Mouse (Mus musculus): ENCODE results near the gene Pde8a.

The Pde8a gene

DNA sequence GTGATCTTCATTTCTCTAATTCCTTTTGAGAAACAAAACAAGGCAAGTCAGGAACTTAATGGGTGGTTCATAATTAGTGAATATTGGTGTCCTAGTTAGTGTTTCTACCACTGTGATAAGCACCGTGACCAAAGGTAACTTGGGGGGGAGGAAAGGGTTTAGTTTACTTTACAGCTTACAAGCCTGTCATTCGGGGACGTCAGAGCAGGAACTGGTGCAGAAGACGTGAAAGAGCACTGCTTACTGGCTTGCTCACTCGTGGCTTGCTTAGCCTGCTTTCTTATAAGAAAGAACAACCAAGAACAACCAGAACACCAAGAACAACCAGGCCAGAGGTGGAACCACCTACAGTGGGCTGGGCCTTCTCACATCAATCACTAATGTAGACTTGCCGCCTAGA lies 65.6 kb downstream of the Pde8a start:
- DNase-seq (ENCODE audit: low spot score): no peak

DNA sequence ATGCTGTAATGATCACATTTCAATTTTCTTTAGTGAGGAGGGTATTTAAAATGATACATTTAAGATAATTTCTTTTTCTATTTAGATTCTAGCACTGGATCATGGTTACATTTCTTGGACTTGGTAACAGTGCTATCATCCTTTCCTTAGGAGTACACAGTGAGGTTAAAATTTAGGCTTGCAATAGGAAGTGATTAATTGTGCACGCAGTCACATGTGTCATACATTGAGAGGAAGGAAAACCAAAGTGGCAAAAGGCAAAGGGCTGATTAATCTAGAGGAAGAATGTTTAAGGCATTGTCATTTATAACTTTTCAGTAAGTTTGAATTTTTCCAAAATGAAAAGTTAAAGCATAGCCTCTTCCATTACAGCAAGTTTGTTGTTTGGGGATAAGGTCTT lies 67.8 kb downstream of the Pde8a start:
- DNase-seq (ENCODE audit: low spot score): no peak

DNA sequence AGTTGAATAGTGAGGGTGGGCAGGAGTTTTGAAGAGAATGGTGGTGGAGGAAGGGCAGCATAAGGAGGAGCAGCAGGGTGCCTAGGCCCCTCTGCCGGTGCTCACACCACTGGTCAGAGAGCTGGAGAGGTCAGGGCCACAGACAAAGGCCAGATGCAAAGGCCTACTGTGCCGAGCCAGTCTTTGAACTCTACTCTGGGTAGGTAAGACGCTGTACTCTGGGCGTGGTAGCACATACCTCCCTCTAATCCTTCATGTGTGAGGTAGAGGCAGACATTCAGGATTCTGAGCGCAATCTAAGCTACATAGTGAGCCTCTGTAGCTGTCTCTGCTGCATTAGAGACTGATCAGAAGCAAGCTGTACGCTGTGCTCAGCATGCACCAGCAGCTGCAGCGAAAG lies 73.1 kb downstream of the Pde8a start:
- no peak for DNase-seq (ENCODE audit: low spot score)

DNA sequence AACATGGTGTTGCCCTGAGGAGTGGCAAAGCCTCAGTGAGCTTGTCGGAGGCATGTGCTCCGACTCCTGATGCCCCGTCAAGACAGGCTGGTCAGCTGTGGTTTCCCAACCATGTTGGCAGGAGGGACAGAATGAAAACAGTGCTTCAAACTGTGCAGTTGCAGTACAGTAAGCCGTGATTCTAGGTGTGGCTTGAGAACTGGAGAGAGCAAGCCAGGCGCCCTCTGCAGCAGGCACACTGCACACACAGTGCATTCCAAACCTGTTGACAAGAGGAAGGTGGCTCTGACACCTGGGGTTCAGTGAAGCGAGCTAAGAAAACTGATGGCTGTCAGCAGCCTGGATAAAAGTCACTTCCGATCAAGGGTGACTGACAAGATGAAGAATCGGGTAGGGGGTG lies 73.5 kb downstream of the Pde8a start:
- DNase-seq (ENCODE audit: low spot score): no peak

DNA sequence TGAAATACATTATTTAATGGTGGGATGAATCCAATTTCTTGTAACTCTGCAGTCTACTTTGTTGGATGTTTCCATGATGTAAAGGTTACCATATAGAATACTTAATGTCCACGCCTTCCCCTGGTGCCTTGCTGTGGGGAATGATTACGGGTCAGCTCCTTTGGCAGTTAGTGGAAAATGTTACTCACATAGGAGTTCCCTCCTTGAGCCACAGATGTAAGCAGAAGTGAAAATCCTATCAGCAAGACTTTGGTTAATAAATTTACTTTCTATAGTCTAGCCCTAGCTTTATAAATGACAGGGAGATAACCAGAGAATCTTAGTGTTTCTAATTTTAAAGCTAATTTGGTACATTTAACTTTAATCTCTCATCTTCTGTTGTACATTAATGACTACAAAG lies 81.8 kb downstream of the Pde8a start:
- DNase-seq (ENCODE audit: low spot score): no peak

DNA sequence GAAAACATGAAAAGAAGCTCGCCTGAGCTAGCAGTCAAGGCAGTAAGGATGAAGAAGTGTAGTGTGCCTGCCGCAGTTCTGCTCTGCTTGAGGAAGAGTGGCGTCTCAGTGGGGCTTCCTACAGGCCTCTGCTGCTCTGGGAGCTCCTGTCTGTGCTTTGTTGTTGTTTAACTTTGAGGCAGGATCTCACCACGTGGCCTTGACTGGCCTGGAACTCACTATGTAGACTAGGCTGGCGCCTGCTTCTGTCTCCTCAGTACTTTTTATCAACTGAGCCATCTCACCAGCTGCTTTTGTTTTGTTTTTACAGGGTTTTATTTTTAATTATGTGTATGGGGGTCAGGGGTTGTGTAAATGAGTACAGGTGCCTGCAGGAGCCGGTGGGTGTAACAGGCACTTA lies 84.8 kb downstream of the Pde8a start:
- no peak for DNase-seq (ENCODE audit: low spot score)

DNA sequence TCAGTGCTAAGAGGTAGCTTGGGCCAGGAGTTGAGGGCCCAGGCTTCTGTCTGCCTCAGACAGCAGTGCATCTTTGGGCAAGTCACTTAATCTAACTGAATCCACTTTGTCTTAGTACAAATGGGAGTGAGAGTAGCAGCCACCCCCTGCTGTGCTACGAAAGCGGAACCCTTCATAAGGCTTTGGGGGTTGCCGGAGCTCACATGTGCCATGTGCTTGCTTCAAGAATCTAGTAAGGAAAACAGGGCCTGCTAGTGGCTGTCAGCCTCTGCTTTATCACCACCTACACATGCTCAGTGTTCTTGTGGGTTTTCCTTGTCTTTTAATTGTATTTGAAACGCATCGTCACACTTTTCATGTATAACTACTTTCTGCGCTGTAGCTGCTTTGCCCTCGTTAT lies 87.9 kb downstream of the Pde8a start:
- DNase-seq (ENCODE audit: low spot score): no peak

DNA sequence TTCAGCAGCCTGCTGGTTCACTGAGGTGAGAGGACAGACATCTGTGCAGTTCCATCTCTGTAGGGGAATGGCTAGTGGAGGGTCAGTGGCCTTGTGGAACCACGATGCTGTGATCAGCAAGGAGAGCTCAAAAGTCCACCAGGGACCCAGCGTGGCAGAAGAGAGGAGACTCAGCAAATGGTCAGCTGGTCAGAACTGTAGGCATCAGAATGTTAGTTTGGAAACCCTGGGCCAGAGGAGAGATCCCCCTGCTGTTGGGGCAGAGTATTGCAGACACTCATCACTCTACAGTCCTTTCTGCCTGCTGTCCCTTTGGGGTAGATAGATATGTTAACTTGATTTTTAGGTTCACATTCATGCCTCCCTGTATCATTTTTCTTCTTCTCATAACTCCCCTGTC lies 90.3 kb downstream of the Pde8a start:
- no peak for DNase-seq (ENCODE audit: low spot score)

DNA sequence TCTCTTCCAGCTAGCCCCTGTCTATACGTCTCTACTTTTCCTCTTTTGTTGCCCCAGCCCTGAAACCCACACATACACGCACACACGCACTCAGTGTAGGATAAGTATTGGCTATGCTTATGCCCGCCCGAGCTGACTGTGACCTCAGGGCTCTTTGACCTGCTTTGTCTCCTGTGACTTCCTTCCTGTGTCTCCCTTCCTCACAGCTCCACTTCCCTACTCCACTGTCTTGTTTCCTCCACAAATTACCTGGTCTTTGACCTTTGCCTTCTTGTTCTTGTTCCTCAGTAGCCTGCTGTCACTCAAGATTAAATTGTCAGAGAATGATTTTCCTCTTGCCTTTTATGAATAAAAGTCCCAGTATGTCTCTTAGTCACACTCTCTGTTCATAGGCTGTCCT lies 90.7 kb downstream of the Pde8a start:
- DNase-seq (ENCODE audit: low spot score): no peak

DNA sequence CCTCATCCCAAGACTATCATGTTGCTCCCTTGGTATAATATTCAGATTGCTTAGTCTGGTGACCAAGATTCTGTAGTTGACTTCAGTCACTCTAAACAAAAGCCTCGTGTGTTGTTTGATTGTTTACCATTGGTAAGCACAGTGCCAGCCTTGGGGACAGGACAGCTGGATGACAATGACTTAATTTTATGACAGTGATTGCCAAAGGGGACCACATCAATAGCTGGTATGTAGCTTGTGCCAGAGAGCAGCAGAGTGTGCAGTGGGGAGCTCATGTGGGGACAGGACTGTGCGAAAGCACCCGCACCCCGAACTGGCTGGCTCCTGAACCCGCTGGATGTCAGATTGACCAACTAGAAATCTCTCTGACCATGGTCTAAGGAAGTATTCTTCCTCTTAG lies 91.3 kb downstream of the Pde8a start:
- DNase-seq (ENCODE audit: low spot score): no peak

DNA sequence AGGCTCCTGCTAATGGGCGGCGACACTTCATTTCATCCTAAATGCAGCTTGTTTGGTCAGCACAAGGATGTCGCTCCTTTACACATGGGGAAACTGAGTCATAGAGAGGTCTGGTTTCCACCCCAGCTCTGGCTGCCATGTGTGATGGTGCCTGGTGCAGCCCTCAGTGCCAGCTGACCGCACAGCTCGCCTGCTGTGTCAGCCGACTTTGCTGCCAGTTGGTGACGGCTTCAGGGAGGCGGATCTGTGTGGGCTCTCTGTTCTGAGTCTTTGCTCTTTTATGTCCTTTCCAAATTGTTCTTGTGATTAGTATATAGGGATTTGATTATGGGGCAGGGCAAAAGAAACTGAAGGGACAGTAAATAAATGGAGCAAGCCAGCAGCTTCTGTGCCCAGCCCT lies 94.3 kb downstream of the Pde8a start:
- no peak for DNase-seq (ENCODE audit: low spot score)

DNA sequence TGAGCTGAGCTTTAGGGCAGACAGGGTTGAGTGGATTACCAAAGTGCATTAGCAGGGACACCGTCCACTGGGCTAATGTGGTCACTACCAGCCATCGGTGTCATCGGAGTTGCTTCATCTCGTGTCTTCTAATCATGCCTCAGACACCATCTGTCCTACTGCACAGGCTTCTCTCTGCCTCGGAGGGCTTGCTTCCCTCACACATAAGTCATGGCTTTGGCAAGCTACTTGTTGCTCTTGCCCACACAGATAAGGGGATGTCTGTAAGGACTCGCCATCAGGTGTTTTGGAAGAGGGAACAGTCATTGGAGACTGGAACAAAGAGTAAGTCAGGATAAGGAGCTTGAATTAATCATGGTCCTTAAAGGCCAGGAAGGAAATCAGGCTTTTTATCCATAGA lies 95.9 kb downstream of the Pde8a start:
- DNase-seq (ENCODE audit: low spot score): no peak

DNA sequence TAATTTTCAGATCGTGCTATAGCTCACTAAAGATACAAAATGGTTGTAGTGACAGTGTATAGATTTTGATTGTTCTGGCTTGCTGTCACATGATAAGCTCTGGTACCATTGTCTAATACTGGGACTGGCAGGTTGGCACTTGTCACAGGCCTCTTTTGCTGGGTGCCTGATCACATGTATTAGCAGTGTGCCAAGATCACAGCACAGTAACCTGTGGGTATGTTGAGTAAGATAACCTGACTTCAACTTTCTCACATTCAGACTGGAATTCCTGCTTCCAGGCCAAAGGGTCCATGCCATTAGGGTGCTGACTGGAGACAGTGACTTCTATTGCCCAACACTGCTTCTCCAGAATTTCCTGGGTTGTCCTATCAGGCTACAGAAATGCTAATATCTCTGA lies 97.7 kb downstream of the Pde8a start:
- DNase-seq (ENCODE audit: low spot score): no peak

DNA sequence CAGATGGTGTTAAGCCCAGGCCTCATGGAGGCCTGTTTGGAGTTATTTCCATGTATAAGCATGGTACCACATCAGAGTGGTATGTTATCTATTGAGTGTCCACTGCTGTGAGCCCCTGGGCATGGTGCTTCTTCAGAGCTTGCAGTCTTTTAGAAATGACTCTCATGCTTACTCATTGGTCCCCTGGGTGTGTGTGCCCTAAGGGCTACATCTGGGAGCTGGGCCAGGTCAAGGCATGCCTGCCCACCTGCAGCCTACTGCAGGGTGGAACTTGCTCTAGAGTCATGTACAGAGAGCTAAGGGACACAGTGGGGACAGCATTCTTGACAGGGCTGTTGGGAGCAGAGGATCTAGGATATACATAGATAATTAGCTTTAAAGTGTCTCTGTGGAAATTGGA lies 98.2 kb downstream of the Pde8a start:
- no peak for DNase-seq (ENCODE audit: low spot score)

DNA sequence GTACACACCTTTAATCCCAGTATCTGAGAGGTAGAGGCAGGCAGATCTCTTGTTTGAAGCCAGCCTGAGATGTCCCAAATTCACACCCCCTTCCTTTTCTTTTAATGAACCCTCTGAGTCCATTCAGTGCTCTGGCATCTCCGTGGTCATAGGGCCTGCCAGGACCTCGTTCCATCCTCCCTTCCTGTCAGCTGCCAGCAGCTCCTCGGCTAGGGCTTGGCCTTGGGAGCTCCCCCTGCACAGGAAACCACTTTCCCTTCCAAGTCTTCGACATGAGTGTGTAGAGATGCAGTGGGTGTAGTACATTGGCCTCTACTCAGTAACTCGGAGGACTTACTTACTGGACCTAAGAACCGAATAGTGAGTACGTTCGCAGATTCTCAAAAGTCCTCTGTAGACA lies 102.2 kb downstream of the Pde8a start:
- peak; percentile 48 for DNase-seq (ENCODE audit: low spot score)

DNA sequence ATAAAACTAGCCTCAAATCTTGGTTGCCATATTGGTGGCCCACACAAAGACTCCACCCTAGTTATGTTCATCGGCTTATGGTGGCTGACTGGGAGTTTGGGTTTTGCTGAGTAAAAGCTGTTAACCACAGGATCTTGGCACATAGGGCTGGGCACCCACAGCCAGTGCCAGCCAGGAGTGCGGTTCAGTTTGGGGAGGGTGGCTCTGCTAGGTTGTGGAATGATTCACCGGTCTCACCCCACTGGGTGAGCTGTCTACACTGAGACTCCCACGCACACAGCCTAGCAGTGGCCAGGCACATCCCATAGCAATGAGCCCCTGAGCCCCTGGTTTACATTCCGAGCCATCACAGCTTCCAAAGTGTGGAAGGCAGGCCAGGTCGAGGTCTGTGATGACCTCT lies 106.4 kb downstream of the Pde8a start:
- no peak for DNase-seq (ENCODE audit: low spot score)

DNA sequence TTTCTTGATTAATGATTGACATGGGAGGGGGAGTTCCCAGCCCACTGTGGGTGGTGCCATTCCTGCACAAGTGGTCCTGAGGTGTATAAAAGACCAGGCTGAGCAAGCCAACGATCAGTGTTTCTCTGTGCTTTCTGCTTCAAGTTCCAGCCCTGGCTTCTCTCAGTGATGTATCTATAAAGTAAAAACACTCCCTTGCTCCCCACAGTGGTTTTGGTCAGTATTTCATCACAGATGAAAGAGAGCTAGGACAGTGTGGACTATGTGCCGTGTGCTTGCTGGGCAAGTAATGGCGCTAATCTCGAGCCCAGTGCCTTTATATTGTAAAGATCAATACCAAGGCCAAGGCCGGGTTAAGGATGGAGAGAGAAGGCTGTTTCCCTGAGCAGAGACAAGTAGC lies 108.4 kb downstream of the Pde8a start:
- no peak for DNase-seq (ENCODE audit: low spot score)

DNA sequence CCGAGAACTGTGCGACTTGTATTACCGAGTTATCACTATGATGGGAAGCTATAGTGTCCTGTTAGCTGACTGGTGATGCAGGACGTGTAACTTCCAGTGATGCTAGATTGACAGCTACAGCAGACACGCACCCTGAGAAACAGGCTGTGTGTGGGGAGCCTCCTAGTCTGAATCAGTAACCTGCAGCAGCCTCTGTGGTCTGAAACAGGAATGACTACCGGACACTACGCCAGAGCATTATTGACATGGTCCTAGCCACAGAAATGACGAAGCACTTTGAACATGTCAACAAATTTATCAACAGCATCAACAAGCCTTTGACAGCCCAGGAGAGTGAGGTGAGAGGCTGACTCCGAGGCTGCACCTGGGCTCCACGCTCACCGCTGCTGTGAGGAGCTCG lies 112.6 kb downstream of the Pde8a start:
- no peak for DNase-seq (ENCODE audit: low spot score)

DNA sequence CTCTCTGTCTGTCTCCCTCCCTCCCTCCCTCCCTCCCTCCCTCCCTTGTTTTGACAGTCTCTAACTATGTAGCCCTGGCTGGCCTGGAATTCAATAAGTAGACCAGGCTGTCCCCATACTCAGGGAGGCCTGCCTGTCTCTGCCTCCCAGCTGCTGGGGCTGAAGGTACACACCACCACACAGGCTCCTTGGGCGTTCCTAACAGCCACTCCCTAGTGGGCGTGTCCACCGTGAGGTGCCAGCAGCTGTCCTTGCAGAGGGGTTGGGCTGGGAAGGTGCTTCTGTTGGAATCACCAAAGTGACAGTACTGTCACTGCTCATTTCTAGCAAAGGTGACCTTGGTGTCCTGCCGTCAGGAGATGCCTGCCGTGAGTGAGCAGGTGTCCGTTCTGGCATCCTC lies 113.5 kb downstream of the Pde8a start:
- no peak for DNase-seq (ENCODE audit: low spot score)

DNA sequence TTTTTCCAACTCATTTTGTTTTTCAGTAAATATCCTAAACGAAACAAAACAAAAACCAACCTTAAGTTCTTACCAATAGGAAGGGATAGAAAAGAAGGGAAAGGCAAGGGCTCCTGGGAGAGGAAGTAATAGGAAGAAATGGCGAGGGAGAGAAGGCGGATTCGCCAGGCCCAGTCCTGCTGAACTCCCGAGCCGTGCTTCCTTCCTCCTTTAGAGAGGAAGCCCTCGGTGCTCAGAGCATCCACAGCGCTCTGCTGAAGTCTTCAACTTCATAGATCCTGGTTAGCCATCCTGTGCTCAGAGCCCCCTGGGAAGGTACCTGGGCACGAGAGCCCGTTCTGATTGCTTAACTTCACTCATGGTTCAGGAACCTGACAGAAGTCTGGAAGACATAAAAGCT lies 114.3 kb downstream of the Pde8a start:
- DNase-seq (ENCODE audit: low spot score): no peak

DNA sequence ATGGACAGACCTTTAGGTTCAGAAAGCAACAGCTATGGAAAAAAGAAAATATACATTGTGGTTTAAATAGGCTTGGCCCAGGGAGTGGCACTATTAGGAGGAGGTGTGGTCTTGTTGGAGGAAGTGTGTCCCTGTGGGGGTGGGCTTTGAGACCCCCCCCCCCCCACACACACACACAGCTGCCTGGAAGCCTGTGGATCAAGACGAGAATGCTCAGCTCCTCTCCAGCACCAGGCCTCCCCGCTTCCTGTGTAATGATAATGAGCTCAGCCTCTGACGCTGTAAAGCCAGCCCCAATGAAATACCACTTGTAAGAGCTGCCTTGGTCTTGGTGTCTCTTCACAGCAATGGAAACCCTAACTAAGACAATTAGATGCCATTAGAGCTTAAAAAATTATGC lies 117.4 kb downstream of the Pde8a start:
- DNase-seq (ENCODE audit: low spot score): no peak

DNA sequence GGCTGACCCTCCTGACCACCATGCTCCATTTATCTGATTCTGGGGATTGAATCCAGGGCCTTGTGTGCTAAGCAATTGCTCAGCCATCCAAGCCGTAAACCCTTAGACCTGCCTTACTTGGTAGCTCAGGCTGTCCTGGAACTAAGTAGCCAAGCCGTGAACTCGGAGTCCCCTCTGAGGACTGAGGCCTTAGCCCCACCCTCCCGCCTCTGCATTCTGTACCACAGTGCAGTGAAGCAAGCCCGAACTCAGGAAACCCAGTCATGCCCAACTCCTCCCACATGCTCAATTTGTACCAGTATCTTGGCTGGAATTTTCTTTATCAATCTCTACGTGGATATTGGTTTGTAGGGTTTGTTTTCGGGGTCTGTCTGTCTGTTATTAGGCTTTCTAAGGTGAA lies 118.5 kb downstream of the Pde8a start:
- no peak for DNase-seq (ENCODE audit: low spot score)

DNA sequence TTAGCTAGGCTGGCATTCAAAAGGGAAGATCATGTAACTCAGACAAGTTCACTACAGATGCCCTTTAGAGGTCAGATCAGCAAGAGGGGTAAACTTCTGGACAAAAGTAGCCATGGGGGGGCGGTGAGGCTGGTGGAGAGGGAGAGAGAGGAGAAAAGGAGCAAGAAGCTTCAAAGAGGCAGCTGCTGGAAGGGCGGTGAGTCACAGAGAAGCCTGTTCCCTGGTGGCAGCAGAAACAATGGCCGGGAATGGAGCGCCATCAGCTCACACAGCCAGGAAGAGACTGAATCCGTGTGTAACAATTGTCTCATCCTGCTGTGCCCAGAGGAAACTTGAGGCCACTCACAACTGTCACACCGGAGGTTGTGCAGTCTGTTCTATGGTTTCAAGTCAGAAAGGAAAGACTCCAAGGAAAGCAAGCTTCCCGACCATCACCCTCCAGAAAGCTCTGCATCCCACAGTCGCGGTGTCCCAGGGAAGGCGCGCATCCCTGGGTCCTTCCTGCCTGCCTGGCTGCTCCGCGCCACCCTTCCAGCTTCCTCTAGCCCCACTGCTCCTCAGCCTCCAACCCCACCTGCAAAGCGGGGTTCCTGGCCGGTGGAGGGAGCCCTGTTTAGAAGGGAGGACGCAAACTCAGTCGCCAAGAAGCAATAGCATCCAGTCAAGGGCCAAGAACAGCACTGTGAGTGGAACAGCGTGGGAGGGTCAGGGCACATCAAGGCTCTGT lies 122.5 kb downstream of the Pde8a start:
- DNase-seq (ENCODE audit: low spot score): no peak

DNA sequence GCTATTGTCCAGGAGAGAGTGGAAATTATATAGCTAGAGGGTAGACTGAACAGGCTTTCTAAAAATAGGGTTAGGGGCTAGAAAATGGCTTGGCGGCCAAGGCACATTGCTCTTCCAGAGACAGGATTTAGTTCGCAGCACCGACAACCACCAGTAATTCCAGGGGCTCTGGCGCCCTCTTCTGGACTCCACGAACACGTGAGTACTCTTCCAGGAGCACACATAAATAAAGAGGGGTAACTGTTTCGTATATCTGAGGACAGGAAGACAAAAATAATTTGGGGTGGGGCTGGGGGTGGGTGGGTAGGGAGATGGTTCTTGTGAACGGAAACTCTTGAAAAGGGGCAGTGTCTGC lies 123.0 kb downstream of the Pde8a start:
- DNase-seq (ENCODE audit: low spot score): no peak

All from testis, postnatal 14 days (tissue).